Mouse (Mus musculus) testis, adult 2 months (tissue): ENCODE results near the gene Cpox. TPM values are rescaled to one million over a fixed set of nuclear protein-coding genes. Genes with fewer than 3 reads are reported as not detected.

Experiments used
- H3K27ac ChIP-seq: fragments of 200-500 bp; 2 replicates; pipeline ENCODE4 v1.5.1; 2012; ENCODE audit warnings: low read depth, low read length; ENCODE audit not compliant: control insufficient read depth, insufficient read depth
- H3K27me3 ChIP-seq: fragments of 200-500 bp; 2 replicates; pipeline ENCODE4 v1.6.1; 2012; ENCODE audit warnings: mild to moderate bottlenecking, low read length, moderate library complexity; ENCODE audit not compliant: control insufficient read depth, insufficient read depth
- H3K36me3 ChIP-seq: fragments of 200-500 bp; 2 replicates; pipeline ENCODE4 v1.6.1; 2012; ENCODE audit warnings: mild to moderate bottlenecking, low read length; ENCODE audit not compliant: control insufficient read depth, insufficient read depth
- H3K4me1 ChIP-seq: fragments of 200-500 bp; 2 replicates; pipeline ENCODE4 v1.6.1; 2012; ENCODE audit warnings: low read length; ENCODE audit not compliant: control insufficient read depth, insufficient read depth
- H3K4me3 ChIP-seq: fragments of 200-500 bp; 2 replicates; pipeline ENCODE4 v1.5.1; 2012; ENCODE audit warnings: low read depth, mild to moderate bottlenecking, low read length, moderate library complexity, mixed read lengths; ENCODE audit not compliant: control insufficient read depth
- CTCF ChIP-seq: fragments of 200-500 bp; IDR thresholded peaks from 2 replicates; pipeline ENCODE4 v1.5.1; 2012; ENCODE audit warnings: low read depth, mild to moderate bottlenecking, inconsistent platforms, low read length, moderate library complexity; ENCODE audit not compliant: control insufficient read depth, insufficient read depth, insufficient replicate concordance
- POLR2A ChIP-seq: fragments of 200-500 bp; IDR thresholded peaks from 2 replicates; pipeline ENCODE4 v1.6.1; 2012; ENCODE audit warnings: low read depth, mild to moderate bottlenecking, inconsistent platforms, low read length, moderate library complexity; ENCODE audit not compliant: control insufficient read depth
- polyA plus RNA-seq: library from polyadenylated mRNA; depleted of rRNA; stranded (reverse); fragments of >200 nt; gene quantifications from 2 replicates; pipeline ENCODE4 v1.2.3, GENCODE M21; 2012

Gene Cpox
- polyA plus RNA-seq, 1 experiment, result 2.2 TPM

DNA sequence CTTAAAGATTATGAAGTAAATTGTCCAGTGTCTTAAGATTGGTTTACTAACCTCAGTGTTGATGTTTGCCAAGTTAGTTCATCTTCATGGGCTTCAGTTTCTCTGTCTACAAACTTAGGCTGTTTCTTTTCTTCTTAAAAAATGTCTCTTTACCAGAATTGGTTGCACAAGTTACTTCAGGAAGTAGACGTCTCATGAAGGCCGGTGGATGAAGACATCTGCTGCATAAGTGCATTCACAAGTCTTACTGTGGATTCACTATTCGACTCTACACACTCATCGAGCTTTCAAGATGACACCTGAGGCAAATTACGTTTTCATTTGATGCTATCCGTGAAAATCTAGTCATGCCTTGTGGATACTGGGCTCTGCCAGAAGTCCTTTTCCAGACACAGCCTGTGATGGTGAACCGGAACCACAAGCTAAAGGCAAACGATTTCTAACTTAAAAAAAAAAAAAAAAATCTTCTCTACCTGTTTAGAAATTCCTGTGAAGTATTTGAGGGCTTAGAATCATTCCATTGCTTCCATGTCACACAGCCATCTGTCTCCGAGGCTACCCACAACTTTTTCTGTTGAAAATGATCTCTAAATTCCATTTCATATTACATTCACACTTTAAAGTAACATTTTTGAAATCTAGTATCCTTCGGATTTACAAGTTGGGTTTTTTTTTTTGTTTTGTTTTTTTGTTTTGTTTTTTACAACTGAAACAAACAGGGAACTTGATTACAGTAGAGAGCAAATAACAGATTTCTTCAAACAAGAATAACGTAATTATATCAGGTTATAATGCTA is 56.8 kb downstream of the Cpox start:
- Histone ChIP-seq H3K27ac (no peak overlapping the region), H3K4me3 (peak overlapping the region; percentile 77; the same call in 1 of the 2 replicates), H3K4me1 (no peaks in the 10 kb centered on the region), H3K36me3 (no peaks in the 10 kb centered on the region), H3K27me3 (no peaks in the 10 kb centered on the region)
- no peak for TF ChIP-seq CTCF
- no peak for TF ChIP-seq POLR2A

GRCm38 (mm10) chr16:58727477-58728131 is 57.5 kb downstream of the Cpox start, which contains the start of gene Cldnd1:
Cldnd1 (plus strand) TSS chr16:58727910.
- TF ChIP-seq POLR2A (peak; percentile 54; the same call in 1 of the 2 replicates), CTCF (no peak)
- Histone ChIP-seq H3K27ac (peak within 1 kb of the TSS; percentile 84), H3K4me1 (no peaks in the 10 kb centered on the region), H3K36me3 (no peaks in the 10 kb centered on the region), H3K4me3 (peak within 1 kb of the TSS; percentile 94), H3K27me3 (no peaks in the 10 kb centered on the region)

DNA sequence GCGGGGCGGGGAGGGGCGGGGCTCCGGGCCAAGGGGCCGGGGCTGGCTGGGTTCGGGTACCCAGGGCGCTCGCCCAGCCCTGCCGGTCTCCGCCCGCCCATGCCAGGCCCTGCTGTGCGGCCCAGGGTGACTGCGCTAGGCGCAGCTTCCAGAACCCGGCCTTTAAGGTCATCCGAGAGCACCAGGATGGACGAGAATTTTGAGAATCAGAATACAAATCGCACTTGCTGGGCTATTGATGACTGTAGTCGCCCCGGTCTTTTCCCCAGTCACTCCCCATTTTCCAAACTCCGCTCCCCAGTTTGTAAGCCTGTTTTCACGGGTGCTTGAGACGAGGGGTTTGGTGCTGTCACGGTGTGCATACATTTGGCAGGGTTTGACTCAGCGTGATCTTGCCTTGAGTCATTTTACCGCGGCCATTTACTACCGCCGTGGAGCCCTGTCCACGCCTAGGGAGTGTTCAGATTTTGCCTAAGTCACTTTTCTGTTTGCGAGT is 58.1 kb downstream of the Cpox start:
- TF ChIP-seq POLR2A (no peak), CTCF (no peak)
- no peaks in the 10 kb centered on the region for H3K36me3 ChIP-seq
- H3K27ac ChIP-seq, result peak overlapping the region; percentile 84

GRCm38 (mm10) chr16:58738205-58738604 is 68.1 kb downstream of the Cpox start:
- H3K27ac ChIP-seq, result no peak overlapping the region
- H3K4me1 ChIP-seq, result no peaks in the 10 kb centered on the region
- H3K27me3 ChIP-seq, result no peaks in the 10 kb centered on the region
- H3K36me3 ChIP-seq, result no peaks in the 10 kb centered on the region; the same call in 1 of the 2 replicates
- H3K4me3 ChIP-seq, result no peak overlapping the region
- no peak for TF ChIP-seq POLR2A
- no peak for TF ChIP-seq CTCF

More for the DNA sequence above, 58.1 kb downstream of the Cpox start:
- Histone ChIP-seq H3K4me1 (no peaks in the 10 kb centered on the region), H3K4me3 (peak overlapping the region; percentile 94), H3K27me3 (no peaks in the 10 kb centered on the region)

- Histone ChIP-seq H3K4me1 (no peaks in the 10 kb centered on the region), H3K27me3 (no peaks in the 10 kb centered on the region), H3K36me3 (no peaks in the 10 kb centered on the region; the same call in 1 of the 2 replicates), H3K27ac (no peak overlapping the region), H3K4me3 (no peak overlapping the region)
- TF ChIP-seq POLR2A (no peak), CTCF (no peak)
These were observed 68.7 kb downstream of the Cpox start for GRCm38 (mm10) chr16:58738800-58739199.

DNA sequence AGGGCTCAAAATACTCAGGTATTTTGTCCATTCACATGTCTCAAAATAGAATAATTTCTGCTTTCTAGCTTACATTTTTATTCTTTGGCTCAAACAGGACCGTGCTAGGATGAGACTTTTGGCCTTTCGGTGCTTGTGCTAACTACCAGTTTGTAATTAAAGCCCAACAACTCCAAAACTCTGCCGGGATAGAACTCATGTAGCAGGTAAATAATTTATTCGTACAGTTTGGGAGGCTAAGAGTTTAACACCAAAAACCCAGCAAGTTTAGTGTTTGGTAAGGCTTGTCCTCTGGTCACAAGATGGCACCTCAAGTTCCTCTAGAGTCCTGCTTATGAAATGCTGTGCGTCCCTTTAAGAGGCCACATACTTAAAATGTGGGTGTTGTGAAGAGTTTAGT is 70.7 kb downstream of the Cpox start:
- H3K4me3 ChIP-seq, result no peak overlapping the region
- H3K27ac ChIP-seq, result no peak overlapping the region
- TF ChIP-seq POLR2A (no peak), CTCF (no peak)
- no peaks in the 10 kb centered on the region for H3K36me3 ChIP-seq
- H3K4me1 ChIP-seq, result no peaks in the 10 kb centered on the region
- no peaks in the 10 kb centered on the region for H3K27me3 ChIP-seq

DNA sequence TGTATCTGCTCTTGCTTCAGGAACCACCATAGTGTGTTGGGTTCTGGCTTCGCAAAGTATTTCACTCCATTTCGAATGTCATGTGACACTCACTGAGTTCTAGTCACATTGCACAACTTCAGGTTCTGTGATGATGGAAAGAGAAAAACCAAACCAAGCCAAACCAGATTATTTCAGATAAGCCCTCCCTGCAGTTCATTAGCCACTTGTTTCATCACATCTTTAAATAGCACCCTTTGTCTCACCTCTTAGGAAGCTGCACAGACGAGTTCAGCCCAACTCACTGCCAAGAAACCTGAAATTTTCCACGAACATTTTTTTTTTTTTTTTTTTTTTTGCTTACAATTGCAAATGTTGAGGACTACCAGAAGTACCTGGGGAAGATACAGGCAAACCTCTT is 76.6 kb downstream of the Cpox start:
- Histone ChIP-seq H3K36me3 (no peaks in the 10 kb centered on the region), H3K27ac (no peak overlapping the region), H3K4me3 (no peak overlapping the region), H3K27me3 (no peaks in the 10 kb centered on the region), H3K4me1 (no peaks in the 10 kb centered on the region)
- TF ChIP-seq POLR2A (no peak), CTCF (no peak)
